Mouse (Mus musculus): ENCODE results near the gene Stard8. TPM values are rescaled to one million over a fixed set of nuclear protein-coding genes. Genes with fewer than 3 reads are reported as not detected.

Stard8 gene
- 3.2 TPM for polyA plus RNA-seq (2014; fragmentation: Illumina TruSeq; extraction: RNeasy Lipid Tissue Mini Kit (QIAGEN cat#74804); ENCODE audit: low read depth, low replicate concordance)

GRCm38 (mm10) chrX:99003046-99003445 is at the start of gene Stard8:
TSS of gene Stard8 (plus strand) at chrX:99003248.

Other genes with a start within 250 kb of the Stard8 start
- gene Ophn1, start 112.2 kb upstream of the Stard8 start, polyA plus RNA-seq (2014; fragmentation: Illumina TruSeq; extraction: RNeasy Lipid Tissue Mini Kit (QIAGEN cat#74804); ENCODE audit: low read depth, low replicate concordance) = 31.0 TPM
- gene Yipf6, start 66.9 kb upstream of the Stard8 start, polyA plus RNA-seq (2014; fragmentation: Illumina TruSeq; extraction: RNeasy Lipid Tissue Mini Kit (QIAGEN cat#74804); ENCODE audit: low read depth, low replicate concordance) = 232 TPM
- 4.8 TPM for gene Efnb1, start 132.9 kb downstream of the Stard8 start, polyA plus RNA-seq (2014; fragmentation: Illumina TruSeq; extraction: RNeasy Lipid Tissue Mini Kit (QIAGEN cat#74804); ENCODE audit: low read depth, low replicate concordance)